Mouse (Mus musculus) G1E (cell line): ENCODE measurements around the gene B9d2.

Experiments
- CTCF ChIP-seq: IDR thresholded peaks from 2 replicates; pipeline ENCODE4 v1.5.1; 2012; ENCODE audit warnings: low read depth, low read length, inconsistent platforms, mixed read lengths
- POLR2AphosphoS5 ChIP-seq: IDR thresholded peaks from 2 replicates; pipeline ENCODE4 v1.6.1; 2012; ENCODE audit warnings: low read depth, low read length, inconsistent platforms; ENCODE audit not compliant: insufficient replicate concordance
- TAL1 ChIP-seq: conservative IDR thresholded peaks from 2 replicates; pipeline ENCODE4 v1.6.1; 2012; ENCODE audit warnings: low read depth, low read length, inconsistent platforms, mixed read lengths

- no peak for TF ChIP-seq CTCF
- TF ChIP-seq POLR2AphosphoS5, result no peak
- no peak for TF ChIP-seq TAL1
These were observed 3.6 kb upstream of the B9d2 start for GRCm38 (mm10) chr7:25677013-25677412.
